7 mouse cellular contexts compared by ENCODE assay signal in the genomic region with DNA sequence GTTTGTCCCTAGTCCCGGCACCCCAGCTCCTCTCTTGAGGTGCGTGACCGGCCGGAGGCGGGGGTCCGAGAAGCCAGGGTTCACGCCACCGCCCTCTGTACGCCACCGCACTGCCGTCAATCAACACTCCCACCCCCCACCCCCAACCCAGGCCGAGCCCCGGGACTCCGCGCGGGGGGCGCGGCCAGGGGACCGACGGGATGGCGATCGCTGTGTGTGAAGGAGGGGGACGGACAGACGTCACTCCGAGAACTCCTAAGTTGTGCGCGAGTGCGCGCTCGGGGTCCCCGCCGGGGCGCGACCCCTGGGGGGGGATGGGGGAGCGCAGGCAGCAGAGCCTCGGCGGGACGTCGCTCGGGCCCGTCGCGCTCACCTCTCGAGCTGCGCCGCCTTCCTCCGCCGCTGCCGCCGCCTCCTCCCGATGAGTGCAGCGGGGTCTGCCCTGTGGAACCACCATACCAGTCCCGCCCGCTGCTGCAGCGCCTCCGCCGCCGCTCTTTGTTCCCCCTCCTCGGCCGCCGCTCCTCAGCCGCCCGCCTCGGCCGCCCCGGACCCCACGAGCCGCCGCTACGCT. TPM values are rescaled to one million over a fixed set of nuclear protein-coding genes. Genes with fewer than 3 reads are reported as not detected.
A peak's percentile ranks its signal among the peaks of the same experiment; 100 is the strongest.
DNase-seq lines count a peak whose midpoint lies in the region; ATAC-seq and TF ChIP-seq lines count a peak whose summit lies in the region.

No protein-coding gene starts in this region.

- peak; percentile 22; the same call in 1 of the 2 replicates for ATAC-seq in common myeloid progenitor, adult 5-6 weeks (replicated peaks; ENCODE audit: low read depth, poor library complexity, severe bottlenecking)
- ATAC-seq in heart, embryonic 12.5 days (ENCODE audit: insufficient number of reproducible peaks, low FRiP score): peak; percentile 56
- peak; percentile 14 for ATAC-seq in megakaryocyte progenitor cell, adult 5-6 weeks (replicated peaks; ENCODE audit: poor library complexity)
- peak; percentile 51 for ATAC-seq in stomach, embryonic 15.5 days (ENCODE audit: insufficient read depth, low FRiP score, low read depth)

- no peak for TF ChIP-seq EP300 in CH12.LX (IDR thresholded peaks at IDR 0.05; ENCODE audit: low read length)

- no peak for TF ChIP-seq CTCF in CH12.LX (conservative IDR thresholded peaks at IDR 0.05 in 1 of 2, IDR thresholded peaks at IDR 0.05 in 1 of 2; ENCODE audit: low read depth in 2 of 2, low read length in 2 of 2)

- H3K4me1 ChIP-seq in CH12.LX (ENCODE audit: control insufficient read depth in 1 of 2, insufficient read depth in 2 of 2): peaks cover 12 to 51% of the 10 kb centered on the region in 2 experiments
- peaks cover 30% of the 10 kb centered on the region for H3K4me1 ChIP-seq in heart, embryonic 12.5 days (replicated peaks)
- peaks cover 8% of the 10 kb centered on the region for H3K4me1 ChIP-seq in stomach, embryonic 15.5 days

- dilution Hi-C loops in CH12.LX (cut with MboI; ENCODE audit: extremely low pct_ligation_motif_present, extremely low pct_unique_long_range_greater_than_20kb, low sequenced_read_pairs): no loop called here

- DNase-seq in B cell, adult 2 months: peak; percentile 71 to 74
- DNase-seq in CH12.LX (ENCODE audit: extremely low read depth): no peak
- peak; percentile 53 to 70 for DNase-seq in kidney, postnatal 4 days

- H3K27ac ChIP-seq in CH12.LX (ENCODE audit: insufficient read depth, low read depth): peak overlapping the region; percentile 35
- peak overlapping the region; percentile 89 for H3K27ac ChIP-seq in heart, embryonic 12.5 days (ENCODE audit: poor library complexity, severe bottlenecking)
- H3K27ac ChIP-seq in stomach, embryonic 15.5 days: peak overlapping the region; percentile 94

- H3K4me3 ChIP-seq in CH12.LX (replicated peaks in 1 of 3; ENCODE audit: low read depth in 2 of 3, low read length in 2 of 3, poor library complexity in 1 of 3): peak overlapping the region; percentile 73 to 91 (median 89)
- peak overlapping the region; percentile 95 for H3K4me3 ChIP-seq in heart, embryonic 12.5 days
- peak overlapping the region; percentile 93 for H3K4me3 ChIP-seq in stomach, embryonic 15.5 days (replicated peaks)

- peaks cover 49% of the 10 kb centered on the region for H3K79me2 ChIP-seq in CH12.LX (replicated peaks; ENCODE audit: control insufficient read depth, extremely low read depth, insufficient read depth, poor library complexity, severe bottlenecking)

- peak overlapping the region; percentile 92 for H3K9ac ChIP-seq in CH12.LX (ENCODE audit: insufficient read depth, low read depth)
- H3K9ac ChIP-seq in heart, embryonic 12.5 days: peak overlapping the region; percentile 95
- H3K9ac ChIP-seq in stomach, embryonic 15.5 days: peak overlapping the region; percentile 90

- TF ChIP-seq RAD21 in CH12.LX (IDR thresholded peaks at IDR 0.05; ENCODE audit: low read depth, low read length): no peak

- peaks cover 3 to 25% of the 10 kb centered on the region in 2 experiments for H3K36me3 ChIP-seq in CH12.LX (replicated peaks in 1 of 2; ENCODE audit: control insufficient read depth in 1 of 2, insufficient read depth in 1 of 2, low read length in 1 of 2)
- H3K36me3 ChIP-seq in heart, embryonic 12.5 days: peaks cover 6% of the 10 kb centered on the region; the same call in 1 of the 2 replicates
- H3K36me3 ChIP-seq in stomach, embryonic 15.5 days: no peaks in the 10 kb centered on the region

- no peaks in the 10 kb centered on the region for H3K9me3 ChIP-seq in CH12.LX (replicated peaks; ENCODE audit: low read length)
- H3K9me3 ChIP-seq in heart, embryonic 12.5 days (replicated peaks): no peaks in the 10 kb centered on the region
- H3K9me3 ChIP-seq in stomach, embryonic 15.5 days: no peaks in the 10 kb centered on the region

- H3K4me2 ChIP-seq in CH12.LX (ENCODE audit: insufficient read depth, low read depth, poor library complexity, severe bottlenecking): peak overlapping the region; percentile 97; the same call in 1 of the 2 replicates
- peak overlapping the region; percentile 76 for H3K4me2 ChIP-seq in heart, embryonic 12.5 days
- H3K4me2 ChIP-seq in stomach, embryonic 15.5 days: peak overlapping the region; percentile 53

- WGBS in heart, embryonic 12.5 days: under 1% methylated on average over 61 of the region's 70 CpGs
- WGBS in stomach, embryonic 15.5 days: under 1% methylated on average over 65 of the region's 70 CpGs

- no peak for TF ChIP-seq POLR2A in CH12.LX (IDR thresholded peaks at IDR 0.05; ENCODE audit: low read depth, low read length)

- H3K27me3 ChIP-seq in CH12.LX (replicated peaks): no peaks in the 10 kb centered on the region
- no peaks in the 10 kb centered on the region for H3K27me3 ChIP-seq in heart, embryonic 12.5 days (replicated peaks)
- H3K27me3 ChIP-seq in stomach, embryonic 15.5 days (replicated peaks): no peaks in the 10 kb centered on the region

- in situ Hi-C loops in CH12.LX (cut with MboI; ENCODE audit: low pct_ligation_motif_present, low pct_unique_long_range_greater_than_20kb, low sequenced_read_pairs): loop anchor here (10.0 kb wide), 1 partner anchor 173 kb away; no protein-coding TSS in a partner anchor

TF ChIP-seq in CH12.LX, 34 proteins besides CTCF, POLR2A, EP300 and RAD21:
- TF ChIP-seq SMC3 (IDR thresholded peaks at IDR 0.05; ENCODE audit: low read depth, low read length): no peak
- peak; percentile 8; the same call in 1 of the 2 replicates for TF ChIP-seq SIN3A (IDR thresholded peaks at IDR 0.05; ENCODE audit: low read length)
- 0 out of 2 replicates have a peak, but pooled peaks have one; percentile 48 for TF ChIP-seq UBTF (IDR thresholded peaks at IDR 0.05; ENCODE audit: low read depth, low read length)
- no peak for TF ChIP-seq ZKSCAN1 (IDR thresholded peaks at IDR 0.05; ENCODE audit: borderline replicate concordance, low read depth, low read length)
- TF ChIP-seq CHD2 (IDR thresholded peaks at IDR 0.05; ENCODE audit: low read length): 0 out of 2 replicates have a peak, but pooled peaks have one; percentile 14
- TF ChIP-seq MXI1 (IDR thresholded peaks at IDR 0.05; ENCODE audit: low read depth, low read length): peak; percentile 16; the same call in 1 of the 2 replicates
TF ChIP-seq in CH12.LX: peak in this region for 4.

RNA-seq across cellular contexts. Expression of a gene that starts 0.5 kb away (rescaled TPM):
- total RNA-seq in CH12.LX (2012; rRNA removed) (32.4 and 39.2 TPM in 2 replicates), CH12.LX (2014; rRNA removed) (90.8 and 102 TPM in 2 replicates)
- polyA plus RNA-seq in CH12.LX (2012; ENCODE audit: insufficient read length, low read depth): 75.2 and 85.0 TPM in 2 replicates
- total RNA-seq in common myeloid progenitor, adult 5-6 weeks (2017): 96.7 and 119 TPM in 2 replicates
- polyA plus RNA-seq in heart, embryonic 12.5 days (2016; fragmentation: Nextera tagmentation; extraction: Ambion mirVana): 61.5 and 65.9 TPM in 2 replicates
- 78.8 and 89.8 TPM in 2 replicates for total RNA-seq in megakaryocyte progenitor cell, adult 5-6 weeks (2015)
- 52.2 and 59.1 TPM in 2 replicates for total RNA-seq in megakaryocyte progenitor cell, adult 5-6 weeks (2017)
- polyA plus RNA-seq in stomach, embryonic 15.5 days (2015; fragmentation: Nextera tagmentation; extraction: Ambion mirVana): 47.6 and 49.2 TPM in 2 replicates

RNA-seq across cellular contexts. Expression of a gene that starts 48.7 kb away (rescaled TPM):
- total RNA-seq in CH12.LX (2012; rRNA removed) (not detected in 2 replicates), CH12.LX (2014; rRNA removed) (not detected in 2 replicates)
- polyA plus RNA-seq in CH12.LX (2012; ENCODE audit: insufficient read length, low read depth): not detected in 2 replicates
- not detected in 2 replicates for total RNA-seq in common myeloid progenitor, adult 5-6 weeks (2017)
- 0.40 TPM in 1 of 2 replicates, not detected in the other for polyA plus RNA-seq in heart, embryonic 12.5 days (2016; fragmentation: Nextera tagmentation; extraction: Ambion mirVana)
- total RNA-seq in megakaryocyte progenitor cell, adult 5-6 weeks (2015): not detected in 2 replicates
- total RNA-seq in megakaryocyte progenitor cell, adult 5-6 weeks (2017): not detected in 2 replicates
- not detected in 2 replicates for polyA plus RNA-seq in stomach, embryonic 15.5 days (2015; fragmentation: Nextera tagmentation; extraction: Ambion mirVana)

Comparison
In these comparisons a context has a peak if more than half of its experiments do, and no peak if none do; other contexts are left out.
1. H3K27ac ChIP-seq: peak in every context shown above with its lines; median percentile 94 in stomach, embryonic 15.5 days; 89 in heart, embryonic 12.5 days; 35 in CH12.LX.